Mouse (Mus musculus) urinary bladder, postnatal 0 days (tissue): Measurements from ENCODE around the gene Sstr2. TPM values are rescaled to one million over a fixed set of nuclear protein-coding genes. Genes with fewer than 3 reads are reported as not detected.

Experiments used
- polyA plus RNA-seq: library from polyadenylated mRNA; unstranded; fragments of >200 nt; fragmentation: Nextera tagmentation; extraction: Ambion mirVana; gene quantifications from 2 replicates; pipeline ENCODE4 v1.2.1, GENCODE M21; 2015

The Sstr2 gene
- polyA plus RNA-seq = 0.41 and 0.45 TPM in 2 replicates

GRCm38 (mm10) chr11:113618672-113619419 lies at the start of gene Sstr2:
Gene Sstr2 (plus strand): TSS chr11:113619342.

GRCm38 (mm10) chr11:113648690-113649352 lies 29.7 kb downstream of the Sstr2 start, which contains the start of gene Cog1:
Gene Cog1 (plus strand): TSS chr11:113649169.

DNA sequence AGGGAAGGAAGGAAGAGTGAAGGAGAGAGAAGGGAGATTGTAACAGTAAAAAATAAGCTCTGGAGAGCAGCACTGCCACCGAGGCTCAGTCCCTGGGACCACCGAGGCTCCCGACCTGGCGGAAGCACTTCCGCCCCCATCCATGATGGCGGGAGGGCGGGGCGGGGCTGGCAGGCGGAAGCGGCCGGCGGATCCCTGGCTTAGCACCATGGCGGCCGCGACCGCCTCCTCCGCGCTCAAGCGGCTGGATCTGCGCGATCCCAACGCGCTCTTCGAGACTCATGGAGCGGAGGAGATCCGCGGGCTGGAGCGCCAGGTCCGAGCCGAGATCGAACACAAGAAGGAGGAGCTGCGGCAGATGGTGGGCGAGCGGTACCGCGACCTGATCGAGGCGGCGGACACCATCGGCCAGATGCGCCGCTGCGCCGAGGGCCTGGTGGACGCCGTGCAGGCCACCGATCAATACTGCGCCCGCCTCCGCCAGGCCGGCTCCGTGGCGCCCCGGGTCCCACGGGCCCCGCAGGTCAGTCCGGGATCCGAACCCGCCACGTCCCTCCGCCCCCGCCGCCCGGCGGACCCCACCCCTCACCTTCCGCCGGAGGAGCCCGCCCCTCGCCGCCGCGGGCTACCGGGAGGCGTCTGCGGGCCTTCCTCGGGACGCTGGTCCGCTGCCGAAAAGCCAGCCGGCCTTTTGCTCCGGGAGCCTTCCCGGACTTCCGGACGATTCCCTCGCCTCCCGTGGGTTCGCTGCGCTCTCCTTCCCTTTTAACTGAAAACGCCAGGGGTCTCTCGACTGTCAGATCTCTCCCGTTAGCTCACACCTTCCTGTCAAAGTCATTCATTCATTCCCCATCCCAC lies 30.4 kb downstream of the Sstr2 start, which contains the start of gene Slc39a11:
Slc39a11 (minus strand) TSS at position 727 of the 858 bp plus-strand sequence.

Other genes with a start within 250 kb of the Sstr2 start
- 13.1 and 14.0 TPM in 2 replicates for gene Cog1, start 29.8 kb downstream of the Sstr2 start, polyA plus RNA-seq
- gene Slc39a11, start 30.7 kb downstream of the Sstr2 start, polyA plus RNA-seq = 16.2 and 19.3 TPM in 2 replicates
- 45.6 and 47.7 TPM in 2 replicates for gene Fam104a, start 64.8 kb downstream of the Sstr2 start, polyA plus RNA-seq
- gene D11Wsu47e, start 65.1 kb downstream of the Sstr2 start, polyA plus RNA-seq = 10.7 and 11.2 TPM in 2 replicates
- gene Cpsf4l, start 90.7 kb downstream of the Sstr2 start, polyA plus RNA-seq = 0.43 TPM in 1 of 2 replicates, not detected in the other
- gene Cdc42ep4, start 132.5 kb downstream of the Sstr2 start, polyA plus RNA-seq = 22.5 and 22.9 TPM in 2 replicates